Mouse (Mus musculus) forebrain, embryonic 16.5 days (tissue): ENCODE results near the gene Adh1. TPM values are rescaled to one million over a fixed set of nuclear protein-coding genes. Genes with fewer than 3 reads are reported as not detected.

Experiments
- polyA plus RNA-seq: library from polyadenylated mRNA; unstranded; fragments of >200 nt; fragmentation: Nextera tagmentation; extraction: Ambion mirVana; gene quantifications from 2 replicates; pipeline ENCODE4 v1.2.1, GENCODE M21; 2015

Adh1 gene
- polyA plus RNA-seq, 1 experiment from 2014 or later = 0.28 TPM

Other genes with a start within 250 kb of the Adh1 start
- gene 1110002E22Rik, start 195.9 kb upstream of the Adh1 start, polyA plus RNA-seq = 0.24 and 0.32 TPM in 2 replicates
- 0.14 TPM in 1 of 2 replicates, not detected in the other for gene Gm5105, start 193.6 kb upstream of the Adh1 start, polyA plus RNA-seq
- gene Trmt10a, start 117.5 kb upstream of the Adh1 start, polyA plus RNA-seq = 7.2 and 7.3 TPM in 2 replicates
- gene Mttp, start 116.0 kb upstream of the Adh1 start, polyA plus RNA-seq = 8.2 and 8.7 TPM in 2 replicates
- not detected in 2 replicates for gene 4930579F01Rik, start 67.2 kb upstream of the Adh1 start, polyA plus RNA-seq
- 0.53 and 1.4 TPM in 2 replicates for gene Adh7, start 43.2 kb upstream of the Adh1 start, polyA plus RNA-seq
- not detected in 2 replicates for gene Adh6a, start 52.3 kb downstream of the Adh1 start, polyA plus RNA-seq
- not detected in 2 replicates for gene Adh6b, start 80.8 kb downstream of the Adh1 start, polyA plus RNA-seq
- not detected in 2 replicates for gene Adh4, start 154.5 kb downstream of the Adh1 start, polyA plus RNA-seq
- 260 and 293 TPM in 2 replicates for gene Adh5, start 182.1 kb downstream of the Adh1 start, polyA plus RNA-seq
- gene Metap1, start 228.5 kb downstream of the Adh1 start, polyA plus RNA-seq = 48.0 and 52.3 TPM in 2 replicates